In genomic region chr15:37007959-37008419, GRCm38 (mm10) we compare ENCODE assay signal across 8 mouse cellular contexts. TPM values are rescaled to one million over a fixed set of nuclear protein-coding genes. Genes with fewer than 3 reads are reported as not detected.
A peak's percentile ranks its signal among the peaks of the same experiment; 100 is the strongest.
DNase-seq lines count a peak whose midpoint lies in the region; ATAC-seq and TF ChIP-seq lines count a peak whose summit lies in the region.

No protein-coding gene starts in this region.

- H3K4me1 ChIP-seq in lung, postnatal 0 days (ENCODE audit: insufficient read depth, low read depth, low read length) = peaks cover 7% of the 10 kb centered on the region; the same call in 1 of the 2 replicates
- peaks cover 14% of the 10 kb centered on the region; the same call in 1 of the 2 replicates for H3K4me1 ChIP-seq in embryonic facial prominence, embryonic 15.5 days
- H3K4me1 ChIP-seq in limb, embryonic 10.5 days = peaks cover 30% of the 10 kb centered on the region
- H3K4me1 ChIP-seq in stomach, embryonic 15.5 days = peaks cover 10% of the 10 kb centered on the region; the same call in 1 of the 2 replicates

- no peaks in the 10 kb centered on the region for H3K27me3 ChIP-seq in lung, postnatal 0 days (replicated peaks; ENCODE audit: insufficient read depth, low read length)
- H3K27me3 ChIP-seq in embryonic facial prominence, embryonic 15.5 days = no peaks in the 10 kb centered on the region
- no peaks in the 10 kb centered on the region for H3K27me3 ChIP-seq in limb, embryonic 10.5 days (ENCODE audit: low read depth, poor library complexity, severe bottlenecking)
- no peaks in the 10 kb centered on the region for H3K27me3 ChIP-seq in stomach, embryonic 15.5 days (replicated peaks)

- no peak for ATAC-seq in lung, postnatal 0 days
- ATAC-seq in embryonic facial prominence, embryonic 15.5 days (ENCODE audit: insufficient number of reproducible peaks, low FRiP score, low TSS enrichment, low read depth) = no peak
- no peak for ATAC-seq in stomach, embryonic 15.5 days (ENCODE audit: insufficient read depth, low FRiP score, low read depth)
- no peak for ATAC-seq in megakaryocyte-erythroid progenitor cell, adult 5-6 weeks (replicated peaks; ENCODE audit: low FRiP score, low TSS enrichment, poor library complexity, severe bottlenecking)

- TF ChIP-seq CTCF in lung, postnatal 0 days (IDR thresholded peaks at IDR 0.05) = no peak

- H3K36me3 ChIP-seq in lung, postnatal 0 days (ENCODE audit: insufficient read depth, low read length) = no peaks in the 10 kb centered on the region
- H3K36me3 ChIP-seq in embryonic facial prominence, embryonic 15.5 days = peaks cover 5% of the 10 kb centered on the region
- H3K36me3 ChIP-seq in limb, embryonic 10.5 days = peaks cover 26% of the 10 kb centered on the region
- H3K36me3 ChIP-seq in stomach, embryonic 15.5 days = peaks cover 1% of the 10 kb centered on the region; the same call in 1 of the 2 replicates

- DNase-seq in lung, postnatal 0 days (ENCODE audit: low spot score) = no peak
- no peak for DNase-seq in lung, adult 18-20 months
- no peak for DNase-seq in limb, embryonic 10.5 days (ENCODE audit: low spot score)
- DNase-seq in cerebellum, adult 9-10 months = no peak
- DNase-seq in spleen, postnatal 14 days (ENCODE audit: low spot score in 2 of 2) = no peak

- peak overlapping the region; percentile 99 for H3K27ac ChIP-seq in lung, postnatal 0 days (ENCODE audit: low read length)
- H3K27ac ChIP-seq in embryonic facial prominence, embryonic 15.5 days (replicated peaks) = peak overlapping the region; percentile 93
- peak overlapping the region; percentile 100 for H3K27ac ChIP-seq in limb, embryonic 10.5 days
- H3K27ac ChIP-seq in stomach, embryonic 15.5 days = peak overlapping the region; percentile 90

- 29% methylated on average over 8 of the region's 8 CpGs for WGBS in lung, postnatal 0 days
- WGBS in embryonic facial prominence, embryonic 15.5 days = 26% methylated on average over 8 of the region's 8 CpGs
- 33% methylated on average over 8 of the region's 8 CpGs for WGBS in limb, embryonic 10.5 days
- WGBS in stomach, embryonic 15.5 days = 30% methylated on average over 8 of the region's 8 CpGs

- H3K4me2 ChIP-seq in lung, postnatal 0 days (replicated peaks; ENCODE audit: low read depth, low read length) = peak overlapping the region; percentile 76
- H3K4me2 ChIP-seq in embryonic facial prominence, embryonic 15.5 days (replicated peaks) = peak overlapping the region; percentile 56
- H3K4me2 ChIP-seq in stomach, embryonic 15.5 days = peak overlapping the region; percentile 55

- peak overlapping the region; percentile 99 for H3K9ac ChIP-seq in lung, postnatal 0 days (replicated peaks; ENCODE audit: low read depth)
- H3K9ac ChIP-seq in embryonic facial prominence, embryonic 15.5 days = peak overlapping the region; percentile 98
- H3K9ac ChIP-seq in stomach, embryonic 15.5 days = peak overlapping the region; percentile 88

- no peaks in the 10 kb centered on the region for H3K9me3 ChIP-seq in lung, postnatal 0 days (ENCODE audit: low read length)
- no peaks in the 10 kb centered on the region for H3K9me3 ChIP-seq in embryonic facial prominence, embryonic 15.5 days (replicated peaks)
- H3K9me3 ChIP-seq in limb, embryonic 10.5 days (replicated peaks) = no peaks in the 10 kb centered on the region
- H3K9me3 ChIP-seq in stomach, embryonic 15.5 days = no peaks in the 10 kb centered on the region

- H3K4me3 ChIP-seq in lung, postnatal 0 days (ENCODE audit: low read depth, low read length) = peak overlapping the region; percentile 95
- H3K4me3 ChIP-seq in embryonic facial prominence, embryonic 15.5 days (replicated peaks) = peak overlapping the region; percentile 89
- peak overlapping the region; percentile 91 for H3K4me3 ChIP-seq in limb, embryonic 10.5 days
- peak overlapping the region; percentile 85 for H3K4me3 ChIP-seq in stomach, embryonic 15.5 days (replicated peaks)

- TF ChIP-seq EP300 in lung, postnatal 0 days (IDR thresholded peaks at IDR 0.05) = no peak

RNA-seq across cellular contexts. Expression of gene Zfp706, which starts 0.4 kb away (rescaled TPM):
- polyA plus RNA-seq in lung, postnatal 0 days (2015; fragmentation: Nextera tagmentation; extraction: Ambion mirVana) = 428 and 445 TPM in 2 replicates
- 444 and 464 TPM in 2 replicates for polyA plus RNA-seq in embryonic facial prominence, embryonic 15.5 days (2015; fragmentation: Nextera tagmentation; extraction: Ambion mirVana)
- polyA plus RNA-seq in limb, embryonic 10.5 days (2016; fragmentation: Nextera tagmentation; extraction: Ambion mirVana) = 509 and 547 TPM in 2 replicates
- 478 and 535 TPM in 2 replicates for polyA plus RNA-seq in stomach, embryonic 15.5 days (2015; fragmentation: Nextera tagmentation; extraction: Ambion mirVana)
- 69.0 and 85.3 TPM in 2 replicates for total RNA-seq in megakaryocyte-erythroid progenitor cell, adult 5-6 weeks (2014; fragmentation: Nextera tagmentation)
- total RNA-seq in megakaryocyte-erythroid progenitor cell, adult 5-6 weeks (2017) = 38.9 and 93.2 TPM in 2 replicates
